Mouse (Mus musculus) induced T-regulatory cell, adult 2 months (primary cell): Measurements from ENCODE around the gene Nwd2.

Source experiments
- DNase-seq: peaks from one replicate; pipeline ENCODE4 v3.0.0-alpha.2; 2012; ENCODE audit warnings: low read depth

The Nwd2 gene

DNA sequence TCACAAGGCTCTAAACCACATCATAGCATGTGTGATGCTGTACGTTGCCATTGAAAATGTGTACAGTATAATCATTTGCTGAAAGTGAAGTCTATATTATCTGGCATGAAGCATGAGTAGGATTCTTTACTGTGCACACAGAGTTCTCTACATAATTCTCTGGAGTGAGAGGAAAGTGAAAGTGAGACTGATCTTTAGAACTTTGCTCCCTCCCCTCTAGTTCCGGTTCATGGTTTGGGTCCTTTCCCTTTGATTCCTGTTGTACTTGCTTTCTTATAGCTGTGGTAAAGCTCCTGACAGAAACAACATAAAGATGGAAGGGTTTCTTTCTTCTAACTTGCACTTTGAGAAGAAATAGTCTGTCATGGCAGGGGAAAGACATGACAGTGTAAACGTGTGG is 107.0 kb downstream of the Nwd2 start:
- no peak for DNase-seq

GRCm38 (mm10) chr5:63765886-63766285 is 117.0 kb downstream of the Nwd2 start:
- no peak for DNase-seq

DNA sequence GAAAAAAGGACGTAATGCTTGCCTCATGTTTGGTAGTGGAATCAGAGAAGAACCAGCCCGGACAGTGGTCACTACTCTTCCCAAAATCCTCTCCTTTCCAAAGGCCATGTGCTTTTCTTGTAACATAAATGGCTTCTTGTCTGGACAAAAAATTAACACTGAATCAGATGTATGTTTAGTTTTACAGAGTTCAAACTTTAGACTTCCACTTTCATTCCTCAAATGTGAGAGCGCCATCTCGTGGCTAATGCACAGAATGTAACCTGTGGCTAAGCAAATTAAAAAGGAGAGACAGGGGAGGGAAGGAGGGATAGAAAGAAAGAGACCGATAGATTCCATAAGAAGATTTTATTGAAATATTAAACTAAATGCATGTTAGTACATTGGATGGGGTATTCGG is 117.8 kb downstream of the Nwd2 start:
- peak; percentile 75 for DNase-seq

- DNase-seq: no peak
These were observed 118.6 kb downstream of the Nwd2 start for GRCm38 (mm10) chr5:63767464-63767863.

GRCm38 (mm10) chr5:63768220-63768619 is 119.3 kb downstream of the Nwd2 start:
- DNase-seq: no peak

GRCm38 (mm10) chr5:63772971-63773370 is 124.1 kb downstream of the Nwd2 start:
- DNase-seq: no peak

GRCm38 (mm10) chr5:63773603-63774002 is 124.7 kb downstream of the Nwd2 start:
- no peak for DNase-seq

- no peak for DNase-seq
These were observed 139.4 kb downstream of the Nwd2 start for GRCm38 (mm10) chr5:63788156-63788826.

GRCm38 (mm10) chr5:63811819-63812508 is 163.1 kb downstream of the Nwd2 start, which contains the start of gene 0610040J01Rik:
Gene 0610040J01Rik, plus strand, starts transcription at chr5:63812363.
- peak; percentile 16 for DNase-seq

- no peak for DNase-seq
These were observed 163.6 kb downstream of the Nwd2 start for GRCm38 (mm10) chr5:63812509-63812865.

DNA sequence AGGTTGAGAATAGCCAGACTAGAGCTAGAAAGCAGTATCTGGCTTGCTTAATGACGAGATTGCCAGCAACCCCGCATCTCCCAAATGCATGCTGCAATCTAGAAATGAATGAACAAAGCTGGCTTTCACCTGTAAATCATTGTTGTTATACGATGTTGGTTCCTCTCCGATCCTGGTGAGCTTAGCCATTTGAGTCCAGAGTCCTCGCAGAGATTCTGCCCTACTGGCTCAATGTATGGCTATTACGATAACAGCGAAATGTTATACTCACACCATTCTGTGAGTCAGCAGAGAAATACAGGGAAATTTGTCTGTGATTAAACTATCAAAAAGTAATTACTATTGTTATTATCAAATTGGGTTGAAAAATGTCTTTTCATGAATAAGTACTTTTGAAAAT is 167.7 kb downstream of the Nwd2 start:
- no peak for DNase-seq

DNA sequence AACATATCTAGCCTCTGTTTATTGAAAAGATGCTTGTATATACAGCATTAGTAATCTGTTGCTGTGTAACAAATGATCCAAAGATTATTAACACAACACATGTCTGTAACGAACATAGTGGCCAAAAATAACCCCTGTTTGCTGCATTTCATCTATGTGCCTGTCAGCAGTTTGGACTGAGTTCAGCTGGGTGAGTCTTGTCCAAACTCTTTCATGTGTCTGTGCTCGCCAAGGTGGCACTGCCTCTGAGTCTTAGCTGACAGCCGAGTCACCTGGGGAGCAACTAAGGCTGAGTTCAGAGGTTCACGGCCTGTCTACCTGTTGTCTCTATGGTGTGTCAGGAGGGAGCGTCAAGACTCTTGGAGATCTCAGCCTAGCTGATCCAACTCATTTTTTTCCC is 168.4 kb downstream of the Nwd2 start:
- DNase-seq: no peak

DNA sequence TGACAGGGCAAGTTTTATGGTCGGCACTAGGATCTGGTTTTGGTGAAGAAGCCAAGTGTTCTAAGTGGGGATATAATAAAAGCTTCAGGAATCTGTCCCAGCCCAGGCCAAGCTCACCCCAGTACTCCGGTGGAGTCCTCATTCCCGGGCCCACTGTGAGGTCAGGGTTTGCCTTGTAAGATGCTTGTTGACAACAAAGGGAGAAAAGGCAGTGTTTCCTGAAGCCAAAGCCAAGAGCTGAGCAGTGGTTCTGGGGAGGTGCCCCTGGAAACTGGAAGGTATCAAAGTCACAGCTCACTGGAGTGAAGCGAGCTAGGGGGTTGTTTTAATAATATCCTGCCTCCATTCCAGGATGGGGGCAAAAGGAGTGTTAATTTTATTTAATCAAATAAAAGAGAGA is 170.1 kb downstream of the Nwd2 start:
- no peak for DNase-seq

DNA sequence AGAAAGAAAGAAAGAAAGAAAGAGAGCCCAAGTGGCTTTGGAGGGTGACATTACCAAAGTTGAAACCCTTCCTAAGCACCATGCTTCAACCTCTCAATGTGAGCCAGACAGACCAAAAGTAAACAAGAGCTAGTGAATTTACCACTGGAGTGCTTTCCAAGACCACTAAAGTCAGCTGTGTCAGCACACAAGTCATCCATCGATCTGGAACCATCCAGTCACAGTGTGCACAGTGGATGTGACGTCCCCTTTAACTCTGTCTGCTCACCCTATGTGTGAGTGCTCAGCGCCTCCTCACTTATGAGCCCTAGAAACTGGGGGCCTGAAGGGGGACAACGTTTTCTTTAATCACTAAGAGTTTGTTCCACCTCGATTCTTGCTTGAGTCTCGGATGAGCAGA is 170.6 kb downstream of the Nwd2 start:
- no peak for DNase-seq

GRCm38 (mm10) chr5:63821176-63821575 is 172.3 kb downstream of the Nwd2 start:
- DNase-seq: no peak

GRCm38 (mm10) chr5:63821860-63822259 is 173.0 kb downstream of the Nwd2 start:
- no peak for DNase-seq

DNA sequence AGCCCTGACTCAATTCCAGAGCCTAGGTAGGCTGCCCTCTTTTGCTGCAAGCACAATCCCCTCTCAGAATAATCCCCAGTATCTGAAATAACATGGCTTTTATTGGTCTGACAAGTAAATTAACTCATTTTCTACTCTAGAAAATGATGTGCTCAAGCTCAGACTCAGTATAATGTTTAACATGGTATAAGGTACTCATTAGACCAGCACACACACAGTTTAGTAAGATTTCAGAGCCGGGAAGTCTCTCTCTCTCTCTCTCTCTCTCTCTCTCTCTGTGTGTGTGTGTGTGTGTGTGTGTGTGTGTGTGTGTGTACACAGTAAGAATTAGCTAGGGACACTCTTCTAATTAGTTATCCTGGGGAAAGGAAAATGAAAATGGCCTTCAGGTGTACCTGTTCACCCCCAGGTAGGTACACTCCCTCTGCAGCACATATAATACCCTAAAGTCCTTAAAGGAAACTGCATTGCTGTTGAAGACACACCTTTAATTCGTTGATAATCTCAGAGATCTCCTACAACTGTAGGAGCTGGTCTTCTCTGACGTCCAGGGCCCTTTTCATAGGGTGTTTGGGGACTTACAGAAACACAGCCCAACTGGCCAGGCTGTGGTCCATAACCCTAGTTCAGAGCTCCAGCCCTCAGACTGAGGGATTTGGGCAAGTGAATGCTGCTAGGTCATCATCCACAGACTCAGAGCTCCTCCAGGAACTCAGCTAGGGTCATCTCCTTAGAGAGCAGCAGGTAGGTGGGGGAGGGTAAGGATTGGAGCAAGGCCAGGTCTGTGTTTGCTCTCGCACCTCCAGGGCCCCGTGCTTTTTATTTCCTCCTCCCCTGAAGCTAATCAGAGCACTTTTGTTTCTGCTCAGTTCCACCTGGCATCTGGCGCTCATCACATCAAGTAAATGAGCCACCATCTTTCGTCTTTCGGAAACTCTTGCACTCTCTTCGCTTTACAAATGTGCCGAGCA is 174.7 kb downstream of the Nwd2 start:
- DNase-seq: no peak

- DNase-seq: no peak
These were observed 175.9 kb downstream of the Nwd2 start for GRCm38 (mm10) chr5:63824599-63825350.

- DNase-seq: no peak
These were observed 177.0 kb downstream of the Nwd2 start for GRCm38 (mm10) chr5:63825881-63826280.

DNA sequence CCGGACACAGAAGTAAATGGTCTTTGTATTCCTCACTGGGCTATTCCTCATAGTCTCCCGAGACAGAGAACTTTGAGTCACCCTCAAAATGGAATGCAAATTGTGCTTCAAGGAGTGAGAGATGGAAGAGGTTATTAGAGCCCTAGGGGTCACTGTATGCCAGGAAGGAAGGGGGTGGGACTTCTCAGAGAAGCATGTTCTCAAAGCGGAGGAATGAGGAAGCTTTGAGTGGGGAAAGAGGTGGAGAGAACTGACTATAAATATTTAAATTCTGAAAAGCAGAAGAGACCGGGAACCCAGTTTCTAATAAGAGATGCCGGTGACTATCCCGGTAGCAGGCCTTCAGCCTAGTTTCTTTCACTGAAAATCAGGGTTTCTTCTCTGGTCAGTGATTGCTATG is 178.1 kb downstream of the Nwd2 start:
- DNase-seq: no peak

- no peak for DNase-seq
These were observed 178.6 kb downstream of the Nwd2 start for GRCm38 (mm10) chr5:63827415-63828053.
